Mouse (Mus musculus): ENCODE results near the gene Surf1. TPM values are rescaled to one million over a fixed set of nuclear protein-coding genes. Genes with fewer than 3 reads are reported as not detected.

Surf1 gene
- polyA plus RNA-seq, 1 experiment from 2014 or later = 40.3 TPM

- Histone ChIP-seq H3K36me3 (ENCODE audit: control insufficient read depth, insufficient read depth, low read length) (peaks cover 21% of the 10 kb centered on the region), H3K4me1 (ENCODE audit: control insufficient read depth, insufficient read depth, low read length) (peaks cover 32% of the 10 kb centered on the region), H3K27me3 (ENCODE audit: control insufficient read depth, insufficient read depth, low read length) (no peaks in the 10 kb centered on the region), H3K9ac (ENCODE audit: low read depth, low read length) (no peak overlapping the region), H3K4me3 (ENCODE audit: low read depth, low read length) (no peak overlapping the region), H3K9me3 (replicated peaks; ENCODE audit: control insufficient read depth, low read length) (no peaks in the 10 kb centered on the region), H3K4me2 (0 out of 2 replicates have a peak overlapping the region, but pooled peaks have one; percentile 4), H3K27ac (ENCODE audit: low read depth, low read length) (0 out of 2 replicates have a peak overlapping the region, but pooled peaks have one; percentile 22)
- ATAC-seq (replicated peaks; ENCODE audit: insufficient number of reproducible peaks, low FRiP score, low TSS enrichment) = no peak
- WGBS (ENCODE audit: insufficient replicate concordance) = 72% methylated on average over 17 of the region's 17 CpGs
These were observed 2.7 kb downstream of the Surf1 start for GRCm38 (mm10) chr2:26913416-26914147.

GRCm38 (mm10) chr2:26912253-26912770, 4.0 kb downstream of the Surf1 start:
- H3K4me1 ChIP-seq (ENCODE audit: control insufficient read depth, insufficient read depth, low read length) = peaks cover 23% of the 10 kb centered on the region
- no peaks in the 10 kb centered on the region for H3K27me3 ChIP-seq (ENCODE audit: control insufficient read depth, insufficient read depth, low read length)
- peaks cover 25% of the 10 kb centered on the region for H3K36me3 ChIP-seq (ENCODE audit: control insufficient read depth, insufficient read depth, low read length)
- H3K9ac ChIP-seq (ENCODE audit: low read depth, low read length) = peak overlapping the region; percentile 97
- H3K9me3 ChIP-seq (replicated peaks; ENCODE audit: control insufficient read depth, low read length) = no peaks in the 10 kb centered on the region
- H3K4me2 ChIP-seq = peak overlapping the region; percentile 82
- peak overlapping the region; percentile 93 for H3K4me3 ChIP-seq (ENCODE audit: low read depth, low read length)
- ATAC-seq (replicated peaks; ENCODE audit: insufficient number of reproducible peaks, low FRiP score, low TSS enrichment) = no peak
- 68% methylated on average over 5 of the region's 5 CpGs for WGBS (ENCODE audit: insufficient replicate concordance)
- no peak overlapping the region for H3K27ac ChIP-seq (ENCODE audit: low read depth, low read length)

GRCm38 (mm10) chr2:26910994-26911765, 5.2 kb downstream of the Surf1 start:
- 3% methylated on average over 37 of the region's 37 CpGs for WGBS (ENCODE audit: insufficient replicate concordance)
- Histone ChIP-seq H3K4me3 (ENCODE audit: low read depth, low read length) (peak overlapping the region; percentile 93), H3K9me3 (replicated peaks; ENCODE audit: control insufficient read depth, low read length) (no peaks in the 10 kb centered on the region), H3K36me3 (ENCODE audit: control insufficient read depth, insufficient read depth, low read length) (peaks cover 28% of the 10 kb centered on the region), H3K27me3 (ENCODE audit: control insufficient read depth, insufficient read depth, low read length) (no peaks in the 10 kb centered on the region), H3K4me1 (ENCODE audit: control insufficient read depth, insufficient read depth, low read length) (peaks cover 17% of the 10 kb centered on the region), H3K27ac (ENCODE audit: low read depth, low read length) (peak overlapping the region; percentile 86), H3K9ac (ENCODE audit: low read depth, low read length) (peak overlapping the region; percentile 97), H3K4me2 (peak overlapping the region; percentile 82)
- peak; percentile 37 for ATAC-seq (replicated peaks; ENCODE audit: insufficient number of reproducible peaks, low FRiP score, low TSS enrichment)

DNA sequence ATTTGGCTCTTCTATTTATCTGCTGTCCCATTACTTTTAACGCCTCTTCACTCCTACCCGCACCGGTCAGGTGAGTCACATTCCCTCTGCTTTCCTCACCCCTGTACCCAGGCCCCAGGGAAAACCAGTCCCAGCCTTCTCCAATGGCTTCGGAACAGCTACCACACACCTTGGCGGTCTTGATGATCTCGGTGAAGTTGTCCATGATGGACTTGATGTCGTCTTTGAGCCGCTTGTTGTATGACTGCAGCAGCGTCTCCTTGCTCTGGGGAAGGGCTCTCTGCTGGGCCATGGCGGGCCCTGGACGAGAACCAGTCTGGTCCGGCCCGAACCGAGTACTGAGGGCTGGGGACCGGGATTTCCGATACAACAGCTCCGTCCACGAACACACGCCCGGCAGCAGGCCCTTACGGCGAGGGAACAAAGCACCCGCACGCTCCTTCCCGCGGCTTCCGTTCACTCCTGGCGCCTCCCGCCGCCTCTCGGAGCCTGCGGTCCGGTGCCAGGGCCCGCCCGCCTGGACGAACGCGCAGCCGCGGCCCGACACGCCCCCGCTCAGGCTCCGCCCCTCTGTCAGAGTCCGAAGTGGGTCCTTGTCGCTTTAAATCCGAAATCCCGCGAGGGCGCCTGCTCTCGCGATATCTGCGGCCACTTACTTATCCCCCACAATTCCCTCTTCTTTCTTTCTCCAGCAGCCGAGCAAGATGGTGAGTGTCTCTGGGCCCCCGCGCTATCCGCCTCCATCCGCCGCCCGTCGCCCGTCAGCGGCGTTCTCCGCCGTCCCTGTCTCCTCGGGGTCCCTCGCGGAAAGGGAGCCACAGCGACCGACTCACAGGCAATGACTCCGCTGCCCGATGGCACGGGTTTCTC, 6.0 kb downstream of the Surf1 start, which contains the start of the genes Med22 and Rpl7a:
TSS of gene Med22 (minus strand) at position 554 of the 870 bp plus-strand sequence.
TSS of gene Rpl7a (plus strand) at position 641 of the 870 bp plus-strand sequence.
- Histone ChIP-seq H3K4me2 (peak within 1 kb of the TSS; percentile 82), H3K36me3 (ENCODE audit: control insufficient read depth, insufficient read depth, low read length) (peaks cover 32% of the 10 kb centered on the region), H3K9me3 (replicated peaks; ENCODE audit: control insufficient read depth, low read length) (no peaks in the 10 kb centered on the region), H3K4me1 (ENCODE audit: control insufficient read depth, insufficient read depth, low read length) (peaks cover 17% of the 10 kb centered on the region), H3K4me3 (ENCODE audit: low read depth, low read length) (peak within 1 kb of the TSS; percentile 93), H3K27me3 (ENCODE audit: control insufficient read depth, insufficient read depth, low read length) (no peaks in the 10 kb centered on the region), H3K27ac (ENCODE audit: low read depth, low read length) (peak within 1 kb of the TSS; percentile 86), H3K9ac (ENCODE audit: low read depth, low read length) (peak within 1 kb of the TSS; percentile 97)
- ATAC-seq (replicated peaks; ENCODE audit: insufficient number of reproducible peaks, low FRiP score, low TSS enrichment) = peak; percentile 92
- WGBS (ENCODE audit: insufficient replicate concordance) = under 1% methylated on average over 74 of the region's 74 CpGs

- Histone ChIP-seq H3K27ac (ENCODE audit: low read depth, low read length) (no peak overlapping the region), H3K4me3 (ENCODE audit: low read depth, low read length) (peak overlapping the region; percentile 93), H3K9me3 (replicated peaks; ENCODE audit: control insufficient read depth, low read length) (no peaks in the 10 kb centered on the region), H3K27me3 (ENCODE audit: control insufficient read depth, insufficient read depth, low read length) (no peaks in the 10 kb centered on the region), H3K9ac (ENCODE audit: low read depth, low read length) (peak overlapping the region; percentile 85), H3K4me2 (peak overlapping the region; percentile 81), H3K4me1 (ENCODE audit: control insufficient read depth, insufficient read depth, low read length) (peaks cover 17% of the 10 kb centered on the region), H3K36me3 (ENCODE audit: control insufficient read depth, insufficient read depth, low read length) (peaks cover 32% of the 10 kb centered on the region)
- no peak for ATAC-seq (replicated peaks; ENCODE audit: insufficient number of reproducible peaks, low FRiP score, low TSS enrichment)
These were observed 6.9 kb downstream of the Surf1 start for GRCm38 (mm10) chr2:26909387-26909784.

DNA sequence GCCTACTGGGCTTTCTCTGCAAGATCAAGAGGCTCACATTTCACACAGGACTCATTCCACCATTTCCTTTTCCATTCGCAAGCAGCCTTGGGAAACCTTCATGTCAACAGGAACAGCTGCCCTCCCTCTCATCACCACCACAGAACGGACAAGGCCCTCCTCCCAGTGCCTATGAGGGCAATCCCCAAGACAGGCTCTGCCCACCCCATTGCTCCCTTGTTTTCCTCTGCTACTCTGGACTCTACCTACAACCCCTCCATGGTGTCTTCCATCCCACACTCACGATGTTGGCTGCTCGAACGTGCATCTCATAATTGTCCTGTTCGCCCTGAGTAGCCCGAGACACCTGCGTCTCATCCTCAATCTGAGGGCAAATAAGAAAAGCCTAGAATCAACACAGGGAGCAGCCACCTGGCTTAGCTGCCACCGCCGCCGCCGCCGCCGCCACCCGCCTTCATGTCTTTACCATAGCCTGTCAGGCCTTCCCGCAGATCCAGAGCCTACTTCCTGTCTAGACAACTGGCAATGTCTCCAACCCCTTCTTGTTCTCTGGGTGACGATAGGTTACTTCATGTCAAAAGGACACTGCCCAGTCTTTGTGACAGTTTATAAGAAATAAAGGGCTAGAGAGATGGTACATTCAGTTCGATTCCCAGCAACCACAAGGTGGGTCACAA, 7.5 kb downstream of the Surf1 start:
- 82% methylated on average over 18 of the region's 18 CpGs for WGBS (ENCODE audit: insufficient replicate concordance)
- H3K36me3 ChIP-seq (ENCODE audit: control insufficient read depth, insufficient read depth, low read length) = peaks cover 27% of the 10 kb centered on the region
- ATAC-seq (replicated peaks; ENCODE audit: insufficient number of reproducible peaks, low FRiP score, low TSS enrichment) = no peak

GRCm38 (mm10) chr2:26907109-26907508, 9.2 kb downstream of the Surf1 start:
- no peaks in the 10 kb centered on the region for H3K27me3 ChIP-seq (ENCODE audit: control insufficient read depth, insufficient read depth, low read length)
- no peak overlapping the region for H3K27ac ChIP-seq (ENCODE audit: low read depth, low read length)
- H3K4me2 ChIP-seq = no peak overlapping the region
- peaks cover 21% of the 10 kb centered on the region for H3K4me1 ChIP-seq (ENCODE audit: control insufficient read depth, insufficient read depth, low read length)
- H3K9ac ChIP-seq (ENCODE audit: low read depth, low read length) = no peak overlapping the region
- no peak overlapping the region for H3K4me3 ChIP-seq (ENCODE audit: low read depth, low read length)
- H3K36me3 ChIP-seq (ENCODE audit: control insufficient read depth, insufficient read depth, low read length) = peaks cover 13% of the 10 kb centered on the region
- ATAC-seq (replicated peaks; ENCODE audit: insufficient number of reproducible peaks, low FRiP score, low TSS enrichment) = no peak
- 70% methylated on average over 4 of the region's 4 CpGs for WGBS (ENCODE audit: insufficient replicate concordance)
- no peaks in the 10 kb centered on the region for H3K9me3 ChIP-seq (replicated peaks; ENCODE audit: control insufficient read depth, low read length)

More for the DNA sequence above, 7.5 kb downstream of the Surf1 start:
- Histone ChIP-seq H3K9ac (ENCODE audit: low read depth, low read length) (peak overlapping the region; percentile 30), H3K4me2 (peak overlapping the region; percentile 81), H3K9me3 (replicated peaks; ENCODE audit: control insufficient read depth, low read length) (no peaks in the 10 kb centered on the region), H3K4me1 (ENCODE audit: control insufficient read depth, insufficient read depth, low read length) (peaks cover 20% of the 10 kb centered on the region), H3K27ac (ENCODE audit: low read depth, low read length) (no peak overlapping the region), H3K4me3 (ENCODE audit: low read depth, low read length) (peak overlapping the region; percentile 93), H3K27me3 (ENCODE audit: control insufficient read depth, insufficient read depth, low read length) (no peaks in the 10 kb centered on the region)

Measured in heart, embryonic 11.5 days (tissue).